Mouse (Mus musculus): Measurements from ENCODE around the gene Rab35.
A peak's percentile ranks its signal among the peaks of the same experiment; 100 is the strongest.

The Rab35 gene

DNA sequence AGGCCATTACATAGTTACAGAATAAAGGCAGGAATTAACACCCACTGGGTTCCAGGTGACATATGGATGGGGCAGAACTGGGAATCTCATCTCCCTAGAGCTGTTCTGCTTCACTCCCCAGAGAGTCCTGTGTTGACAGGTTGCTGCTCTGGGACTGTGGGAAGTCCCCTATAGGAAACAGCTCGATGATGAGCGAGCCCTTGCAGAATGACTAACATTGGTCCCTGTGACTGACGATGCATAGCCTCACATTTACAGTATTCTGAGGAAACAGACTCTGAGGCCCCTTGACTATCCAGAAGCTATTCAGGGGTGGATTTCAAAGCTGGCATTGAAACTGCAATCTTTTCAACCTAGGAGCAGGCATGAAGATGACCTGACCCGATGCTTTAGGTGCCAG lies 2.0 kb upstream of the Rab35 start:
- H3K27me3 ChIP-seq (ENCODE audit: control insufficient read depth, insufficient read depth, low read length, poor library complexity, severe bottlenecking) = no peaks in the 10 kb centered on the region
- DNase-seq (ENCODE audit: low read depth, low spot score) = no peak
- no peaks in the 10 kb centered on the region for H3K36me3 ChIP-seq (ENCODE audit: control insufficient read depth, insufficient read depth, low read length, poor library complexity, severe bottlenecking)

DNA sequence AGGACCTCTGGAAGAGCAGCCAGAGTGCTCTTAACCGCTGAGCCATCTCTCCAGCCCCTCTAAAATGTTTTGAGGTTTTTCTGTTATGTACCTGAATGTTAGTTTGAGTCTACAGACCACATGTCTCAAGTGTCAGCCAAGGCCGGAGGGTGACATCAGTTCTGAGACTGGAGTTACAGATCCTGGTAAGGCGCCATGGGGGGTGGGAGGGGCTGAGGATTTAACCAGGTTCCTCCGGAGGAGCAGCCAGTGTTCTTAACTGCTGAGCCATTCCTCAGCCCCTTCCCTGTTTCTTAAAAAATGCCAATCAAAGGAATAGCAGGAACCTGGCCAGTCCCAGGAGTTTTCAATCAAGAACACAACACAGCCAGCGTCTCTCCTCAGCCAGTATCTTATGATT lies 1.4 kb upstream of the Rab35 start:
- no peak for DNase-seq (ENCODE audit: low read depth, low spot score)
- Histone ChIP-seq H3K27me3 (ENCODE audit: control insufficient read depth, insufficient read depth, low read length, poor library complexity, severe bottlenecking) (no peaks in the 10 kb centered on the region), H3K36me3 (ENCODE audit: control insufficient read depth, insufficient read depth, low read length, poor library complexity, severe bottlenecking) (no peaks in the 10 kb centered on the region)

DNA sequence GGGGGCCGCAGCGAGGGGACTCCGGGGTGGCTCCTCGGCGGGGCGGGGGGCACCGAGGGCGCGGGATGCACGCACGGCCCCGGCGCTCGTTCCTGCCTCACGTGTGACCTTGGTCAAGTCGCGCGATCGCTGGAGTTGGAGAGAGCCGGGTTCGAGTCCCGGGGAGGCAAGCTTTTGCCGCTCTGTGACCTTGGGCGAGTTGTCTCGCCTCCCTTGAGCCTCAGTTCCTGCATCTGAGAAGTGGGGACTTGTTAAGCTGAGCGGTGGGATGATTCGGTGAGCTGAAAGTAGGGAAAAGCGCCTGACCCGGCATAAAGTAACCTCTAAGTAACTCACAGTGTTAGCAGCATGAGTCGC lies 628 bp downstream of the Rab35 start:
- DNase-seq (ENCODE audit: low read depth, low spot score) = peak; percentile 37
- Histone ChIP-seq H3K27me3 (ENCODE audit: control insufficient read depth, insufficient read depth, low read length, poor library complexity, severe bottlenecking) (no peaks in the 10 kb centered on the region), H3K36me3 (ENCODE audit: control insufficient read depth, insufficient read depth, low read length, poor library complexity, severe bottlenecking) (no peaks in the 10 kb centered on the region)

DNA sequence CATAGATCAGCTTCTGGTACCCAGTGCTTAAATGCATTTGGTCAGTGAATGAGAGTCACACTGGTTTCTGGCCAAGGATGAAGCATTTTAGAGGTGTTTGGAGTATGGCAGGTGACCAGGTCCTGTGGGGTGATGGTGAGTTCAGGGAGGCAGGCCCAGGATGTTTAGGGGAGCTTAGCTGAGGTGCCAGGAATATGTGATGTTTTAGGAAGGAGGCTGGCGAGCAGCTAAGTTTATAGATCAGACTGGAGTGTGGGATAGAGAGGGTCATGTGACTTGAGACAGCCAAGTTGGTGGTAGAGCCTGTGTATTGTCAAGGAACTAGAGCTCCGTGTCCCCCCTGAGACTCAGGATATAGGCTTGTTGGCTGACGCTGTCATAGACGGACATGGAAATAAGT lies 1.4 kb downstream of the Rab35 start:
- H3K27me3 ChIP-seq (ENCODE audit: control insufficient read depth, insufficient read depth, low read length, poor library complexity, severe bottlenecking) = no peaks in the 10 kb centered on the region
- H3K36me3 ChIP-seq (ENCODE audit: control insufficient read depth, insufficient read depth, low read length, poor library complexity, severe bottlenecking) = no peaks in the 10 kb centered on the region
- no peak for DNase-seq (ENCODE audit: low read depth, low spot score)

DNA sequence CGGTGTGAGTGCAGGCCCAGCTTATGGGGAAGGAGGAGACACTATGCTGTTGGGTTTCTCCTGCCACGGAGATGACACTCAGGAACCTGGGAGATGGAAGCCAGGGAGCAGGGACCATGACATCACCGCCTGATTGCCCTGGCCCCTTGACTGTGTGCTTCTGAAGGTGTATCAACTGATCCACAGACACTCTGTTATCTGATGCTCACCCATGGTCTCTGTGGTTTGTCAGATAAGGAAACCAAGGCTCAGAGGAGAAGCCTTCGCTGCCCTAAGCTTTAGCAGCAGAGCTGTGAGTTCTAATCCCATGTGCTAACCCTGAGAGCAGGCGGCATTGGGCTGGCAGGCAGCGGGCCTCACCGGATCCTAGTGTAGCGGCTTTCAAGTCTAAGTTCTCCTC lies 2.3 kb downstream of the Rab35 start:
- DNase-seq (ENCODE audit: low read depth, low spot score) = no peak
- Histone ChIP-seq H3K36me3 (ENCODE audit: control insufficient read depth, insufficient read depth, low read length, poor library complexity, severe bottlenecking) (no peaks in the 10 kb centered on the region; the same call in 1 of the 2 replicates), H3K27me3 (ENCODE audit: control insufficient read depth, insufficient read depth, low read length, poor library complexity, severe bottlenecking) (no peaks in the 10 kb centered on the region)

DNA sequence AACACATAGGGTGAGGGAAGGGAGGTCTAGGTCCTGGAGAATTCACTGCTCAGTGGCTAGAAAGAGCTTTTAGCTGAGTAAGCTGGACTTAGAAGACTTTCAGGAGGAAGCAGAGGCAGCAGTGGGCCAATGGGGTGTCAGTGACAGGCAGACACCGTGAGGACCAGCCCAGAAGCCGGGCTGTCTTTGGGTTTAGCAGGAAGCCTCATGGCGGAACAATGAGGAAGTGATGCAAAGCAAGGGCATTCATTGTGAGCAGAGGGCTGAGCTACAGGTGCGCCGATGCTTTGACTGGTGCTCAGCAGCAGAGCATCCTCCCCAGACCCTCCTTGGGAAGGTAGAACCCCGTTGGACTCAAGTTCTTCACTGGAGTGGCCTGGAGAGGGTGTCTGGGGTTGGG lies 3.8 kb downstream of the Rab35 start:
- no peaks in the 10 kb centered on the region for H3K27me3 ChIP-seq (ENCODE audit: control insufficient read depth, insufficient read depth, low read length, poor library complexity, severe bottlenecking)
- peak; percentile 82 for DNase-seq (ENCODE audit: low read depth, low spot score)
- no peaks in the 10 kb centered on the region; the same call in 1 of the 2 replicates for H3K36me3 ChIP-seq (ENCODE audit: control insufficient read depth, insufficient read depth, low read length, poor library complexity, severe bottlenecking)

DNA sequence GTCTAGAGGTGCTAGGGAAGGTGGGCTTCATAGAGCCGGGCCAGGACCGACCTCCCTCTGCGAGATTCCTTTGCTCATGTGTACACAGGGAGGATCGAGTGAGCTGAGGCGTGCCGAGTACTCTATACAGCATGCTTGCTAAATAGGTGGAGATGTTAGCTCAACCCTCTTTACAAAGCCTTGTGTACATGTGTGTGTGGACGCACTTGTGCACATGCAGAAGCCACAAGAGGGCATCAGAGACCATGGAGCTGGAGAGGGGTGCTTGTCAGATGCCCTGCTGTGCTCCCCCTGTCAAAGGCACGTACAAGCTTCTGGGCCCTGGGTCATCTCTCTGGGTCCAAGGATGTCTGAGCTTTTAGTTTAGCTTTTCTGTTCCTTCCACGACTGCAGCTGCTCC lies 12.5 kb downstream of the Rab35 start:
- peaks cover 12% of the 10 kb centered on the region; the same call in 1 of the 2 replicates for H3K36me3 ChIP-seq (ENCODE audit: control insufficient read depth, insufficient read depth, low read length, poor library complexity, severe bottlenecking)
- DNase-seq (ENCODE audit: low read depth, low spot score) = no peak
- H3K27me3 ChIP-seq (ENCODE audit: control insufficient read depth, insufficient read depth, low read length, poor library complexity, severe bottlenecking) = no peaks in the 10 kb centered on the region

DNA sequence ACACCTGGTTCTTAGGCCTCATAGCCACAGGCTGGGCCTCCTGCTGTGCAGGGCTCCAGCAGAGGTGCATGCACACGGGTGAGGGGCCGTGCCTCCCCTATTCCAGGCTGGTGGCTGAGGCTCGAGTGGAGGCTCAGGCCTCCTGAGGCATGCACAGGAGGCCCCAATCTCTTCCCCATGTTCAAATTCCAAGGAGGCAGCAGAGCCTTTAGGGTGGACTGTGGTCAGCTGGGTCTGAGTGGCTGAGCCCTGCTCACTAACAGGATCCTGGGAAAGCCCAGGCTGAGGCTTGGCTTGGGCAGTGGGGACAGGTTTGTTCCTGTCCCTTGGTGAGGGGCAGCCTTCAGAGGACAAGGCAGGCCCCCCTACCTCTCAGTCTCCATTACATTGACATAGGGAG lies 17.2 kb downstream of the Rab35 start:
- peaks cover 3% of the 10 kb centered on the region; the same call in 1 of the 2 replicates for H3K36me3 ChIP-seq (ENCODE audit: control insufficient read depth, insufficient read depth, low read length, poor library complexity, severe bottlenecking)
- H3K27me3 ChIP-seq (ENCODE audit: control insufficient read depth, insufficient read depth, low read length, poor library complexity, severe bottlenecking) = no peaks in the 10 kb centered on the region
- no peak for DNase-seq (ENCODE audit: low read depth, low spot score)

DNA sequence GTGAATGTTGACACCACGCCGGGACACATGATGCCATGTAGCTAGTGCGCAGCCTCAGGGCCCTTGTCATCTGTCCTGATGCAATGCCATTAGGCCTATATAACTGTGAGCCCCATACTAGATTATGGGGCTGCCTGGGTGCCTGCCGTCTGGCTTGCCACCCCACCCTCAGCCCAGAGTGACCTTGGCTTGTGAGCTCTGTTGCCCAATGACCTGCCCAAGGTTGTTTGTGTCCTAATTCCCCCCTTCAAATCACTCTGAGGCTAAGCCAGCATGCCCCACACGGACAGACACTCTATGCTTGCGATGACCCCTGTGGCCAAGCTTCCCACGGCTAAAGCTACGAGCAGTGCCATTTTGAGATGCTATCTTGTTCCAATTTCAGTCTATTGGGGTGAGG lies 18.0 kb downstream of the Rab35 start:
- Histone ChIP-seq H3K27me3 (ENCODE audit: control insufficient read depth, insufficient read depth, low read length, poor library complexity, severe bottlenecking) (no peaks in the 10 kb centered on the region), H3K36me3 (ENCODE audit: control insufficient read depth, insufficient read depth, low read length, poor library complexity, severe bottlenecking) (peaks cover 3% of the 10 kb centered on the region; the same call in 1 of the 2 replicates)
- no peak for DNase-seq (ENCODE audit: low read depth, low spot score)

DNA sequence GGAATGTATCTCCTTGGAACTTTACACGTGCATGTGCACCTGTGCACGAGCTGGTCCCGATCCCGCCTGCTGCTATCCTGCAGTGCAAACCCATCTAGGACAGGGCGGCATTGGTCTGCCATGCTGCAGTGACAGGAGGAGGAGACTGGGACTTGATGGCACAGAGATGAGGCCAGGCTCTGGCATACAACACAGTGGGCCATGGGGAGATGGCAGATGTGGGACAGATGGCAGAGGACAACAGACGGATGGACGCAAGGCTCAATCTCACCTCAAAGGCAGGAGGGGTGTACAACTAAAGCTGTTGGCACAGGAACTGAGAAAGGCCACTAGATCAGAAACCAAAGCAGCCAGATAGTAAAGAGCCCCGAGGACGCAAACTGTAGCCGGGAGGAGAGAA lies 19.2 kb downstream of the Rab35 start:
- H3K36me3 ChIP-seq (ENCODE audit: control insufficient read depth, insufficient read depth, low read length, poor library complexity, severe bottlenecking) = no peaks in the 10 kb centered on the region; the same call in 1 of the 2 replicates
- no peaks in the 10 kb centered on the region for H3K27me3 ChIP-seq (ENCODE audit: control insufficient read depth, insufficient read depth, low read length, poor library complexity, severe bottlenecking)
- no peak for DNase-seq (ENCODE audit: low read depth, low spot score)

DNA sequence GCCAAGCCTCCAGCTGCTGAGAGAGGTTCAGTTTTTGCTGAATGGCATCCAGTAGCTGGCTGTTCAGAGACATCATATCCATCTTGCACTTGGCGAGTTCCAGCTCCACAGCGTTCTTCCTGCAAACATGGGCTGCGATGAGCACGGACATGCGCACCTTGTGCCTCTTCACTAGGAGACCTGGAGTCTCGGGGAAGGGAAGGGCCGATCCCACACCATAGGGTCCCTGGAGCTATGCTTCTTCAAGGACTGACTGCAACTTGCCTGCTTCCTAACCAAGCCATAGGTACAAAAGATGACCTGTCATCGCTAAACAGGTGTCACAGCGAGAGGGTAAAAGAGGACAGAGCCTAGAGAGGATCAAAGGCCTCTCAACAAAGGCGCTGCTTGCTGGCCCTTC lies 20.1 kb downstream of the Rab35 start:
- DNase-seq (ENCODE audit: low read depth, low spot score) = no peak
- Histone ChIP-seq H3K36me3 (ENCODE audit: control insufficient read depth, insufficient read depth, low read length, poor library complexity, severe bottlenecking) (no peaks in the 10 kb centered on the region; the same call in 1 of the 2 replicates), H3K27me3 (ENCODE audit: control insufficient read depth, insufficient read depth, low read length, poor library complexity, severe bottlenecking) (no peaks in the 10 kb centered on the region)

DNA sequence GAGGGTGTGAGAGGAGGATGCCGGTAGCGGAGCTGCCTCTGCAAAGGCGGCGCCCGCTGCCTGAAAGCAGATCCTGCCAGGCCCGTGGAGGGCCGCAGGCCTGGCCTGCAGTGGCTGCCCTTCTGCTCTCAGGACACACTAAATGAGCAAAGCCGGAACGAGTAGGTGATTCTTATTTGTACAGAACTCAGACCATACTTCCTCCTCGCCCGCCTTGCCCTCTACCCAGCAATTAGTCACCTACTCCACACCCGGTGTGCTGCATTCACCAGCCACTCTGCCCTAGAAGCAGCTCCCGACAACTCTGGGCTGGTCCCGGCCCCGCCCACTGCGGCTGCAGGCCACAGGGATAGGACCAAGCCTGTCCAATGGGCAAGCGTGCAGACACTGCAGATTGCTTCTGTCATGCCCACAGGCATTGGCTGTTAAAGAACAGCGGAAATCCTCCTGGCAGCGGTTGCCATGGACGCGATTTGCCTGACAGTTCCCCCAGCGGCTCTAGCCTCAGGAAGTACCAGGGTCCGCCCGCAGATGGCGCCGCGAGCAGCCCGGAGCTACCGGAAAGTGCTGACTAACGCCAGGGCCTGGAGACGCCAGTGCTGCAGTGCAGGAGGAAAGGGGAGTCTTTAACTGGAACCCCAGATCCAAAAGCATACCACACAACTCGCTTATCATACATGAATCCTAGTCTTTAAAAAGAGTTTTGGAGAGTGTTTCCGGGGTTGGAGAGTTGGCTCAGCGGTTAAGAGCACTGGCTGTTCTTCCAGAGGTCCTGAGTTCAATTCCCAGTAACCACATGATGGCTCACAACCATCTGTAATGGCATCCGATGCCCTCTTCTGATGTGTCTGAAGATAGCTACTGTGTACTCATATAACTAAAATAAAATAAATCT lies 21.2 kb downstream of the Rab35 start:
- no peaks in the 10 kb centered on the region for H3K27me3 ChIP-seq (ENCODE audit: control insufficient read depth, insufficient read depth, low read length, poor library complexity, severe bottlenecking)
- peak; percentile 98 for DNase-seq (ENCODE audit: low read depth, low spot score)
- H3K36me3 ChIP-seq (ENCODE audit: control insufficient read depth, insufficient read depth, low read length, poor library complexity, severe bottlenecking) = no peaks in the 10 kb centered on the region

DNA sequence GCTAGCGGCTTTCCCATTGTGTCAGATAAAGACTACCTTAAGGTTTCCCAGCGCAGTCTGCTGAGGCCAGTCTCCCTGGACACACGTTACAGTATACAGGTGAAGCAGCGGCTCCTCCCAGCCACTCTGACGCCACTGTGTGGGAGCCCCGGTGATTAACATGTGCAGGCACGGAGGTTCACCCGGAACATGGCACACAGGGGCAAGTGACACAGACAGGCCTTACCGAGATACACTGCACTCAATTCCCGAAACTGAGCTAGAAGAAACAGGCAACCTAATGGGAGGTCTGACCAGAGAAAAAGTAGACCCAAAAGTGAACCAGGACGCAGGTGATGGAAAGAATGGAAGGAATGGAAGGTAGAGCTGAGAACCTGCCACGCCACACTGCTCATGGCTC lies 22.1 kb downstream of the Rab35 start:
- no peak for DNase-seq (ENCODE audit: low read depth, low spot score)
- no peaks in the 10 kb centered on the region for H3K27me3 ChIP-seq (ENCODE audit: control insufficient read depth, insufficient read depth, low read length, poor library complexity, severe bottlenecking)
- no peaks in the 10 kb centered on the region for H3K36me3 ChIP-seq (ENCODE audit: control insufficient read depth, insufficient read depth, low read length, poor library complexity, severe bottlenecking)

DNA sequence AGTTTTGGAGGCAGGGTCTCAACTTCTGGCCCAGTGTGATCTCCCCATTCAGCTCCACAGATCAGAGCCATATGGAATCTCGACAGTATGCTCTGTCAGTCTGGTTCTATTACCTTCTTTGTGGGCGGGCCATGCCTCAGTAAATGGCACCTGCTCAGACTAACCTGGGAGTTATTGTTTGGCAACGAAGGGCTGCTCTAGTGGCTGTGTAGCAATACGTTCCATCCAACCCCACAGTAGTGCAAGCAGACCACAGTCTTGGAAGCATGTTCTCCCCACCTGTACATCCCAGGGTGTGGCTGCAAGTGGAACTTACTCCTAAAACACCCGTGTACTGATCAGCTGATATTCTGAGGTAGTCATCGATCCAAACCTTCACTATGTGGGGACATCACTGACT lies 25.0 kb downstream of the Rab35 start:
- DNase-seq (ENCODE audit: low read depth, low spot score) = no peak
- no peaks in the 10 kb centered on the region for H3K27me3 ChIP-seq (ENCODE audit: control insufficient read depth, insufficient read depth, low read length, poor library complexity, severe bottlenecking)
- no peaks in the 10 kb centered on the region for H3K36me3 ChIP-seq (ENCODE audit: control insufficient read depth, insufficient read depth, low read length, poor library complexity, severe bottlenecking)

DNA sequence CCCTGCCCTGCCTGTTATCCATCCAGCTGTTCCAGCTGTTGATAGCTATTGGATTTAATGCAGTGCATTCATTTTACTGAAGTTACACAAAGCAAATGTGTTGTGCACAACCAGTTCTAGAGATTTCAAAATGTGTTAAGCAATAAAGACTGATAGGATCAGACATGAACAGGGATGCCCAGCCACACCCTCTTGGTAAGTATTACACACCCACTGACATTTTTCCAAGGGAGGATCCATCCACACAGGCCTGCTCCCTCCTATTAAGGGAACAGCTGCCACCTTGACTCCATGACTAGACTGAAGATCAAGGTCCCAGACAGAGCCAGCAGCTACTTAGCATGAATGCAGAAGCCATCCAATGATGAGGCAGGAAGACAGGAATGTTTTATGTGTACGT lies 25.5 kb downstream of the Rab35 start:
- Histone ChIP-seq H3K27me3 (ENCODE audit: control insufficient read depth, insufficient read depth, low read length, poor library complexity, severe bottlenecking) (no peaks in the 10 kb centered on the region), H3K36me3 (ENCODE audit: control insufficient read depth, insufficient read depth, low read length, poor library complexity, severe bottlenecking) (no peaks in the 10 kb centered on the region)
- DNase-seq (ENCODE audit: low read depth, low spot score) = no peak

DNA sequence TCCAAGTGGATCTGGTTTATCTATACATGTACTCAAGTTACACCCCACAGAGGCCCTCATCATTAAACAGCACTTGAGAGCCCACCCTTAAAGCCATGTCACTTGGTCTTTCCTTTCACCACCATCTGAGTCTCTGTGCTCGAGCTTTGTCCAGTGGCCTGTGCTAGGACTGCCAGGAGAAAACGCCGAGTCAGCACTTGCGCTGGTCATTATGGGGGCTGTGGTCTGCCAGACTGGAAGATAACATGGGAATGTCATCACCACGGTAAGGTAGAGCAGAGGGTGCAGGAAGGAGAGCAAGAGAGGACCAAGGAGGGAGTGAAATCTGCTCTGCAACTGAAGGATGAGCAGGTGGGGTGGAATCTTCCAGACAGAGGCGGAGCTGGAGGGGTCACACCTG lies 26.6 kb downstream of the Rab35 start:
- DNase-seq (ENCODE audit: low read depth, low spot score) = no peak
- Histone ChIP-seq H3K27me3 (ENCODE audit: control insufficient read depth, insufficient read depth, low read length, poor library complexity, severe bottlenecking) (no peaks in the 10 kb centered on the region), H3K36me3 (ENCODE audit: control insufficient read depth, insufficient read depth, low read length, poor library complexity, severe bottlenecking) (no peaks in the 10 kb centered on the region)

Measured in splenic B cell, adult 2 months (primary cell).